Mouse (Mus musculus) macrophage (primary cell): ENCODE measurements around the gene Gm13539. TPM values are rescaled to one million over a fixed set of nuclear protein-coding genes. Genes with fewer than 3 reads are reported as not detected.
"Not testable (repeated sequence)": the region's sequence is repeated elsewhere in the genome, so short reads cannot be mapped to it uniquely, and the experiment has no call there.

Source experiments
- H3K27ac ChIP-seq: fragments of 350-480 bp; formaldehyde crosslinking; 2 replicates; pipeline ENCODE4 v1.9.0; 2021
- H3K36me3 ChIP-seq: fragments of 350-480 bp; formaldehyde crosslinking; 2 replicates; pipeline ENCODE4 v1.9.0; 2021; ENCODE audit errors: inconsistent target
- H3K4me3 ChIP-seq: fragments of 350-480 bp; formaldehyde crosslinking; 2 replicates; pipeline ENCODE4 v1.9.0; 2021; ENCODE audit errors: inconsistent target
- H3K79me2 ChIP-seq: fragments of 350-480 bp; formaldehyde crosslinking; 2 replicates; pipeline ENCODE4 v1.9.0; 2021; ENCODE audit errors: inconsistent target
- WGBS: methylation state at CpG from one replicate; pipeline ENCODE4 v1.1.7; 2026; ENCODE audit warnings: inconsistent platforms; ENCODE audit not compliant: missing documents; 5-methylcytosine and 5-hydroxymethylcytosine counted together
- polyA plus RNA-seq: library from polyadenylated mRNA; stranded (reverse); fragments of 250-400 nt; gene quantifications from 3 replicates; pipeline ENCODE4 v1.2.4, GENCODE M21; 2018; ENCODE audit warnings: inconsistent platforms
- total RNA-seq, 78 experiments: library from RNA; depleted of rRNA; stranded (reverse); fragments of 250-400 nt; gene quantifications; 1 replicate in 9 of 78; 2 replicates in 24 of 78; 3 replicates in 43 of 78; 4 replicates in 2 of 78; pipeline ENCODE4 v1.2.4; 2018; ENCODE audit warnings: inconsistent platforms in 56 of 78

Gm13539 gene
- not detected for total RNA-seq (2018; cell fraction: chromatin; rRNA removed)
- not detected for total RNA-seq (2018; cell fraction: cytosol; rRNA removed)
- not detected for total RNA-seq (2018; cell fraction: nucleus; rRNA removed)
- not detected in 3 replicates for polyA plus RNA-seq

DNA sequence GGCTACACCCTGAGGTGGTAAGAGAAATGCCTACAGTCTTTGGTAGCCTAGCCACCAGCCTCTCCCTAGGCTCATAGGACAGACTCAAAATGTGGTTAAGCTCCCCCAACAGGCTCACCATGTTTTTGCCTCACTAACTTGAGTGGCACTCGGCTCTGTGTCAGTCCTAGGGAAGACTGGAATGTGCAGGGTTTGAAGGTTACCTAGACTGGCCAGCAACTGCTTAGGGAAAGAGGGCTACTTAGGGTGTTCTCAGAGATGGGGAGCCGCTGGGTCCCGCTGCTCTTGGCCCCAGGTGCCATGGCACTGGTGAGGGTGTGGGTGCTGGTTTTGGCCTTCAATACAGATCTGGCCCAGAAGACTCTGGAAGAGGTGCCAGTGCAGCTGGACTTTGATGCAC lies at the start of gene Gm13539:
Gene Gm13539 (plus strand): TSS at position 301 of the 400 bp plus-strand sequence.
- no peaks in the 10 kb centered on the region for H3K79me2 ChIP-seq
- WGBS: 88% methylated on average over 3 of the region's 3 CpGs

DNA sequence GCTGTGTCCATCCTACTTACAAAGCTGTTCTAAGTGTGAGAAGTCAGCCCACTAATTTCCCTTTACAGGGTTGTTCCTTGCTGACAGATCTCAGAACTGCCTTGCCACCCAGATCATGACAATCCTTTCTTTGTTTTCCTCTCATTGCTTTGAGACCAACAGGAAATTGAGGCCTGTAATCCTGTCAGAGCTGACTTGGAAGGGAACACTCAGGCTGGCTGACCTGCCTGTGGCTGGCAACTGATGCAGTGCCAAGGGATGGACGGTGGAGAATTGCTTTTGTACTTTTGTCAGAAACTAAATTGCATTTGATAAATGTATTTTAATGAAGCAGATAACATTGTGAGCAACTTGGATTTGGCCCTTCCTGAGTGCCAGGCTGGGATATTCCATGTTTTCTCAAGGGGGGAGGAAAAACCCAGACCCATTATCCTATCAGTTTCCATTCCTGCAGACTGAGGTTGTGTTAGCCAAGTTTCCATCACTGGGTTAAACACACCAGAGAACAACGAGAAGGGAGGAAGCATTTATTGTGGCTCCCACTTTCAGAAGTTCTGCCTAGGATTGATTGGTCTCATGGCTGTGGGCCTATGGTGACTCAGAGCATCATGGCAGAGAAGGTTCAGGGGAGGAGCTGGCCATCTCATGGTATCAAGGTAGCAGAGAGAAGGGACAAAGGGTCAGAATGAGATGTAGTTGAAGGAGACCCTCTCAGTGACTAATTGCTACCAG lies 48.7 kb upstream of the Gm13539 start:
- H3K27ac ChIP-seq: no peak overlapping the region
- H3K4me3 ChIP-seq: no peak overlapping the region
- H3K79me2 ChIP-seq: no peaks in the 10 kb centered on the region
- no peaks in the 10 kb centered on the region for H3K36me3 ChIP-seq
- 40% methylated on average over 2 of the region's 2 CpGs for WGBS

More for the DNA sequence above, at the start of gene Gm13539:
- Histone ChIP-seq H3K27ac (no peak within 1 kb of the TSS), H3K4me3 (no peak within 1 kb of the TSS), H3K36me3 (no peaks in the 10 kb centered on the region)

DNA sequence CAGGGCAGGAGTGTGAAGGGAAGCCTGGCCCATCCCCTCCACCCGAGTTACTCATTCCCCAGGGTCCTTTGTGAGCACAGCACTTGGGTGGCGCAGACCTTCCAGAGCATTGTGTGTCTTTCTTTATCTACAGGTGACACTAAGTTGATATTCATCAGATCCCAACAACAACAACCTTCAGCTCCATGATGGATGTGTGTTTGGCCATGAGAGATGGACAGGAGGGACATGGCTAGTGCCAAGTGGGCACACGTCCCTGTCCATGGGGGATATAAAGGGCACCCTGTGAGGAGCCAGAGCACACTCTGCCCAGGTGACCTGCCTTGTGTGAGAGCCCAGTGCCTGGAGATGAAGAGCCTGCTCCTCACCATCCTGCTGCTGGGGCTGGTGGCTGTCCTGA lies 45.3 kb upstream of the Gm13539 start, which contains the start of gene Obp2b:
Gene Obp2b (plus strand): TSS at position 301 of the 400 bp plus-strand sequence.
- H3K27ac ChIP-seq, H3K4me3 ChIP-seq, H3K79me2 ChIP-seq, H3K36me3 ChIP-seq: not testable (repeated sequence)
- WGBS: 90% methylated on average over 2 of the region's 3 CpGs

DNA sequence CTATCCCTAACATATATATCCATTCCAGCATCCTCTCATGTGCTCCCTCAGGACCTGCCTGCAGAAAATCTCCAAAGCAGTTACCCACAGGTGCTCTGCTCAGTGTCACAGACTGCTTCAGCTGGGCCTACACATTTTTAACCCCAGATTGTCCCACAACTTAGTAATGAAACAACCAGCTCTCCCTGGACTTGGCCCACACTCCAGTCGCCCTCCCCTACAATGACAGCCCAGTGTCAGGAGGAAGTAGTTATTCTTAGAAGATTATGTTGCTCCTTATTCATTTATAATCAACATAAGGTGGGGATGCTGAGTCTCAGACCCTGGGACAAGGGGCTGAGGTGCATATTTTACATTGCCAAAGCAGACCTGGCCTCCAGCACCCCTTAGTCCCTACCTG lies 40.4 kb upstream of the Gm13539 start:
- Histone ChIP-seq H3K4me3 (no peak overlapping the region), H3K79me2 (no peaks in the 10 kb centered on the region), H3K36me3 (no peaks in the 10 kb centered on the region), H3K27ac (no peak overlapping the region)
- WGBS: 58% methylated on average over 1 of the region's 1 CpGs

DNA sequence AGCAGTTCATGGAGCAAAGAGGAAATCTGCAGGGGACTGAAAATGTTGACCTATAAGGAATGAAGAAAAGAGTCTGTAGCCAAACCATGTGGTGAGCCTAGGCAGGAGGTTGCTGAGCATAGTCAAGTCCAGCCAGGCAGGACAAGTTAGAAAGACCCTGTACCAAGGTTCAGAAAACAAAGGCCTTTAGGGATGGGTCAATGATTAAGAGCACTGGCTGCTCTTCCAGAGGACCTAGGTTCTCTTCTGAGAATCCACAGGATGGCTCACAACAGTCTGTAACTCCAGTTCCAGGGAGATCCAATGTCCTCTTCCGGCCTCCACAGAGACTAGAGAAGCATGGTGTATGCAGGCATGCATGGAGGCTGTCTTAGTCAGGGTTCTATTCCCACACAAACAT lies 27.9 kb upstream of the Gm13539 start:
- WGBS: 92% methylated on average over 1 of the region's 1 CpGs

DNA sequence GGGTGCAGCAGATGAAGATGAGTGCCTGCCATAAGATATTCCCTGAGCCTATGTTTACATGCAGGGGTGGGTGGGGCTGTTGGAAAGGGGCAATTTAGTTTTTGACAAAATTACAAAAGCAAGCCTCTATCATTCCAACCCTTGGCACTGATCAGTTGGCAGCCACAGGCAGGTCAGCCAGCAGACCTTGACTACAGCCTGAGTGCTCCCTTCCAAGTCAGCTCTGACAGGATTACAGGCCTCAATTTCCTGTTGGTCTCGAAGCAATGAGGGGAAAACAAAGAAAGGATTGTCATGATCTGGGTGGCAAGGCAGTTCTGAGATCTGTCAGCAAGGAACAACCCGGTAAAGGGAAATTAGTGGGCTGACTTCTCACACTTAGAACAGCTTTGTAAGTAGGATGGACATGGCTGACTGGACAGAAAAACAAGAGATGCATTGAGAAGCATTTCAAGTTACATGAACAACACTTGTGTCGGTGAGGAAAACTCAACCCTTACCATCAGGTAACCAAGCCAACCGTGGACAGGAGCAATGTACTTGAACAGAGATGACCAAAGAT lies 23.9 kb upstream of the Gm13539 start:
- no peaks in the 10 kb centered on the region for H3K79me2 ChIP-seq
- no peaks in the 10 kb centered on the region for H3K36me3 ChIP-seq
- no peak overlapping the region for H3K27ac ChIP-seq
- no peak overlapping the region for H3K4me3 ChIP-seq
- WGBS: 58% methylated on average over 4 of the region's 4 CpGs

More for the DNA sequence above, 27.9 kb upstream of the Gm13539 start:
- Histone ChIP-seq H3K36me3 (no peaks in the 10 kb centered on the region), H3K4me3 (no peak overlapping the region), H3K79me2 (no peaks in the 10 kb centered on the region), H3K27ac (no peak overlapping the region)

DNA sequence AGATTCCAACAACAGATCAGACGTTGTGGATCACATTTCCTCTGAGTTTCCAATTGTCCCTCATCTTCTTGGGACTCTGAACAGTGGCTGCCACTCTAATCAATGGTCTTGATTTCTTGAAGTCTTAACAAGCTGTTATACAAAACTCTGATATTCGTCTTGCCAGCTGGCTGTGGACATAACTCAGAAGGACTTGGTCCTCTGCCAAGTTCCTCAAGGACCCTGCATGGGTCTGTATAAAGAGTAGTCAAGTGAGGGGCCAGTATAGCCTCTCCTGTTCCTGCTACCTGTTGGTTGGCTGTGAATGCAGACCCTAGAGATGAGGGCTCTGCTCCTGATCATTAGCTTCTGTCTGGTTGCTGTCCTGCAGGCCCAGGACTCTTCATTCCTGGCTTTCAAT lies 16.8 kb upstream of the Gm13539 start, which contains the start of gene Lcn3:
Gene Lcn3 (plus strand): TSS at position 301 of the 400 bp plus-strand sequence.
- H3K27ac ChIP-seq: no peak within 1 kb of the TSS
- 68% methylated on average over 2 of the region's 2 CpGs for WGBS
- no peaks in the 10 kb centered on the region for H3K36me3 ChIP-seq

DNA sequence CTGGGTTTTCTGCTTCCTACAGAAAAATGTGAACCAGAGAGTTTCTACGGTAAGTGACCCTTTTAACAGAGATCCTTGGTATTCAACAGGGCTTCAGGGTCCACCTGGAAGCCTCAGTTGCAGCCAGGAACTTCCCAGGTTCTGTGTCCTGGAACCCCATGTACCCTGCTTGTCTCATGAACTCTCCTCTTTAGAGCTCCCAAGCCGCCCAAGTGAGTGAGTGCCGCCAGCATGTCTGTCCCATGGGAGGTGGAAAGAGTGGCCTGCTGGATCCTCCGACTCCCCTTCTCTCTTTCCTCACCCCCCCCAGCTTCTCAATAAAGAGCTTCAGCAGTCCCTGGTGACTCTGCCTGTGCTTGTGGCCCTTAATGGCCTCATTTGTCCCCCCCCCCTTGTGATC lies 14.3 kb upstream of the Gm13539 start:
- Histone ChIP-seq H3K79me2 (no peaks in the 10 kb centered on the region), H3K36me3 (no peaks in the 10 kb centered on the region), H3K27ac (no peak overlapping the region), H3K4me3 (no peak overlapping the region)
- WGBS: 91% methylated on average over 4 of the region's 4 CpGs

More for the DNA sequence above, 16.8 kb upstream of the Gm13539 start, which contains the start of gene Lcn3:
- H3K79me2 ChIP-seq: no peaks in the 10 kb centered on the region
- H3K4me3 ChIP-seq: no peak within 1 kb of the TSS

DNA sequence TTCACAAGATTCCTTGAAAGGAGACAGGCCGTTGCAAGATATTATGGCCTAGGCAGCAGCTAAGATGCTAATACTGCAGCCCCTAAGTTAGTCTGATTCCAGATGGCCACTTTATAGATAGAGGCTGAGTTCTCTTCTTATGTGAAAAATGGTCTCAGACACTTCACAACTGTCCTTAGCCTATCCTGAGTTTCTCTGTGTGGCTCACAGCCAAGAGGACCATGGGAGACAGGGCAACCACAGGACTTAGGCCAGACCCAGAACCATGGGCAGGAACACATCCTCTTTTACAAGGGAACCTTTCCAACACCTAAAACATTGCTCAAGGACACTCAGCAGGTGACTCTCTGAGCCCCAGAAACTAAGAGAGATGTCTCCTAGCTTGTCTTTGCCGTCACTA lies 8.6 kb upstream of the Gm13539 start:
- Histone ChIP-seq H3K36me3 (no peaks in the 10 kb centered on the region), H3K79me2 (no peaks in the 10 kb centered on the region), H3K27ac (no peak overlapping the region), H3K4me3 (no peak overlapping the region)
- 97% methylated on average over 2 of the region's 2 CpGs for WGBS

DNA sequence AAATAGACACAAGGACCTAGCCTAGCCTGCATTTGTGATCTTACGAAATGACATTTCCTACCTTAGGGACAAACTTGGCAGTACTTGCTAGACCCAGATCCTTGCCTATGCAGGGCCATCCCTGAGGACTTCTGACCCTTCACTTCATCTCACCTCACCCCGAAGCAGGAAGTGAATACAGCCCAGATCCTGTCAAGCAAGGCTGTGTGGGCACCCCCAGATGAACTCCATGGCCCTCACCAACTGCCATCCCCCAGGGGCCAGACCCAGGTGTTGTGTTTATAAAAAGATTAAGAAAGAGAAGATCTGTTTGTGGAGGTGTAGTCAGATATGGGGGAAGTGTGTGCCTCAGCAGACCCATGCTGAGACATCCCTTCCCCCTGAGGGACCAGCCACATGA lies 7.4 kb upstream of the Gm13539 start:
- 56% methylated on average over 2 of the region's 2 CpGs for whole genome bisulfite sequencing

DNA sequence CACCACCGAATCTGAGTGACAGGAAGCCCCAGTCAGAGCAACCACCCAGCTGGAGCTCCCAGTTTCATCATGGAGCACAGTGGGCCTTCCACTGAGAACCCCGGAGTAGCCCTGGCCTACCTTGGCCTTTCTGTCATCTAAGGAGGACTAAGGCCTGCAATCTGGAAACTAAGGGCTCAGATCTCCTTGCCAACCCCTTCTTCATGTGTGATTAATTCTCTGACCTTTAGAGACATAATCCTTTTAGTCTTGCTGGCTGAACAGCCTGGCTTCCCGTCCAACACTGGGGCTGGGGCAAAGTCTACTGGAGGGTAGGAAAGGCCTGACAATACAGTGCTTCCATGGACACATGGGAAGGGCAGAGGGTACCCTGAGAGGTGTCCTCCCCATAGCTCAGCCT lies 6.1 kb upstream of the Gm13539 start:
- Histone ChIP-seq H3K79me2 (no peaks in the 10 kb centered on the region), H3K4me3 (no peak overlapping the region), H3K27ac (no peak overlapping the region), H3K36me3 (no peaks in the 10 kb centered on the region)
- WGBS: 80% methylated on average over 3 of the region's 3 CpGs

More for the DNA sequence above, 7.4 kb upstream of the Gm13539 start:
- Histone ChIP-seq H3K36me3 (no peaks in the 10 kb centered on the region), H3K79me2 (no peaks in the 10 kb centered on the region), H3K27ac (no peak overlapping the region), H3K4me3 (no peak overlapping the region)

DNA sequence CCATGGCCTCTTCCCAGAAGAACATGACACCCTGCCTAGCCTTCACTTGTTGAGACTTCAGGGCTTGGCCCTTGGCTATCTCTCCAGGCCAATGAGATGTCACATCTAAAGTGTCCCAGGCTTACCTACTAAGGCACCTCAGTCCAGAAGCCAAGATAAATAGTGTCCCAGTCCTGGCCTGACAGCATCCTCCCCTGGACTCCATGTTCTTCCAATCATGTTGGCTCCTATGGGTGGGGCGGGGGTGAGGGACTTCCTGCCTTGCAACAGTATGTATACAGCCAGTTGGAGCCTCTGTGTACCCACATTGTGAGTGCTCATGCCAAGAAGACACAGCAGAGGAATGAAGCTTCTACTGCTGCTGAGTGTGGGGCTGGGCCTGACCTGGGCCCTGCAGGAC lies 5.3 kb upstream of the Gm13539 start, which contains the start of gene Lcn11:
Gene Lcn11 (plus strand): TSS at position 301 of the 400 bp plus-strand sequence.
- Histone ChIP-seq H3K4me3 (no peak within 1 kb of the TSS), H3K79me2 (no peaks in the 10 kb centered on the region), H3K27ac (no peak within 1 kb of the TSS), H3K36me3 (no peaks in the 10 kb centered on the region)
- 100% methylated on average over 1 of the region's 1 CpGs for WGBS

DNA sequence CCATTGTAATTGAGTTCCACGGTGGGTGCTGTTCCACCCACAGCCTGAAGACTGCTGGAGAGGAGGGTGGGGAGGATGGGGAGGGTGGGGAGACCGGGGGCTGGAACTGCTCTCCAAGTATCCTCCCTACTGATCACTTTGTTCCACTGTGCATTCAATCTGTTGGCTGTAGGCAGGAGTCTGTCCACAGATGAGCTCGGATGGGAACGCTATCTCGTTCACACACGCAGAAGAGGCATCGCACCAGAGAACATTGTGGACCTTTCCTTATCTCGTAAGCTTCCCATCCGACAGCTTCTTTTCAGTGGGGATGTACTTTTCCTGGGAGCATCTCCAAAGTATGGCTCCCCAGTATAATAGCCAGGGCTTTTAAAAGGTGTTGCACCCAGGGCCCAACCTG lies 3.0 kb upstream of the Gm13539 start:
- no peak overlapping the region for H3K4me3 ChIP-seq
- no peaks in the 10 kb centered on the region for H3K79me2 ChIP-seq
- 92% methylated on average over 8 of the region's 9 CpGs for WGBS
- H3K36me3 ChIP-seq: no peaks in the 10 kb centered on the region
- no peak overlapping the region for H3K27ac ChIP-seq

DNA sequence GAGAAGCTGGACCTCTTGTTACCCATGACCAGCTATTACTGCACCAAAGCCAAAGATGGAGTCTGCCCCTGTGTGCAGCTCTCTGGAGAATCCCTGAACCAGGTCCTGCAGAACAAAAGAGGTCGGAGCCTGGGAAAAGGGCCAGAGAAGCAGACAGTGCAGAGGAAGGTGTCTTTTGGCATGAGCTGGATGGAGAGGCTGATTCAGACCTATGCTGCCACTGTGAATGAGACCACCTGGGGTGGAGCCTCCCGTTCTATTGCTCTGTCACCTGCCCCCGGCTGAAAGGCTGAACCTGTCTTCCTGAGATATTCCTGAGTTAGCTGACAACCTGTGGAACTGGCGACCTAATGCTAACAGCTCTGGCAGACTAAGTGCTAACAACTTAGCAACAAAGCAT lies 1.1 kb upstream of the Gm13539 start:
- Histone ChIP-seq H3K27ac (no peak overlapping the region), H3K79me2 (no peaks in the 10 kb centered on the region), H3K4me3 (no peak overlapping the region), H3K36me3 (no peaks in the 10 kb centered on the region)
- WGBS: 52% methylated on average over 4 of the region's 4 CpGs
